Mouse (Mus musculus) stomach, postnatal 0 days (tissue): ENCODE measurements around the gene St6galnac4.

Experiments used
- CTCF ChIP-seq: IDR thresholded peaks from 2 replicates; pipeline ENCODE4 v1.5.1; 2016; ENCODE audit warnings: antibody characterized with exemption, low read depth, mild to moderate bottlenecking, moderate library complexity
- EP300 ChIP-seq: optimal IDR thresholded peaks from 2 replicates; pipeline ENCODE3; 2016; ENCODE audit warnings: antibody characterized with exemption

DNA sequence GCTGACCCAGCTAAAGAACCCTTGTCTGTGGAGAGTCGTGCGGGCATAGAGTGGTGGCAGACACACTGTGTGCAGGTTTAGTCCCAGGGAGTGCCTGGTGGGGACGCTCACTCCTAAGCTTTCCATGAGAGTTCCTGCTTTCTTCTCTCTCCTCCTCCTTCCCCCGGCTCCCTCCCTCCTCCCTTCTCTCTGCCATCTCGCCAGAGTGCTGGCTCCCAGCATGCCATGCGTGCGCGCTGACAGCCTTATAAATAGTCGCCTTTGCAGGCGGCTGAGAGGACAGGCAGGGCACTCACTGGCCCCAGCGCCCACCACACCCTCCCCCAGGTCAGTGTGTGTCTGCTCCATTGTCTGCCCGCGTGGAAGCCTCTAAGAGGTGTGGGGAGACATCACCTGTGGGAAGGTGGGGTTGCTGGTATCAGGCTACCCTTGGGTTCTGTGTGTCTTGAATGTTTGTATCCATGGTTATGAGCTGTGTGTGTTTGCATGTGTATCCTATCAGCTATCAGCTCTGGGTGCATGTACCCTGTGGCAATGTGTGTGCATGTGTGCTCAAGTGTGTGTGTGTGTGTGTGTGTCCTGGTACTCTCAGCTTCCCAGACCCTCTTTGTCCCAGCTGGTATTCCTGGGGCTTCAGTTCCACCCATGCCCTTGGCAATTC, 38.4 kb downstream of the St6galnac4 start:
- TF ChIP-seq EP300 (no peak), CTCF (no peak)
